Mouse (Mus musculus): ENCODE data around the gene Clptm1l. TPM values are rescaled to one million over a fixed set of nuclear protein-coding genes. Genes with fewer than 3 reads are reported as not detected.

The Clptm1l gene
- polyA plus RNA-seq, 1 experiment from 2014 or later, result 130 TPM

Other genes with a start within 250 kb of the Clptm1l start
- 59.3 and 64.8 TPM in 2 replicates for gene Lpcat1, start 136.8 kb upstream of the Clptm1l start, polyA plus RNA-seq (2016; fragmentation: Nextera tagmentation; extraction: Ambion mirVana)
- 0.08 and 0.14 TPM in 2 replicates for gene Slc6a3, start 67.3 kb upstream of the Clptm1l start, polyA plus RNA-seq (2016; fragmentation: Nextera tagmentation; extraction: Ambion mirVana)
- gene Tert, start 22.9 kb downstream of the Clptm1l start, polyA plus RNA-seq (2016; fragmentation: Nextera tagmentation; extraction: Ambion mirVana), result 10.3 and 13.2 TPM in 2 replicates
- gene Slc6a18, start 74.0 kb downstream of the Clptm1l start, polyA plus RNA-seq (2016; fragmentation: Nextera tagmentation; extraction: Ambion mirVana), result not detected in 2 replicates
- 0.06 TPM in 1 of 2 replicates, not detected in the other for gene Slc6a19, start 100.9 kb downstream of the Clptm1l start, polyA plus RNA-seq (2016; fragmentation: Nextera tagmentation; extraction: Ambion mirVana)
- gene Slc12a7, start 129.1 kb downstream of the Clptm1l start, polyA plus RNA-seq (2016; fragmentation: Nextera tagmentation; extraction: Ambion mirVana), result 40.1 and 40.6 TPM in 2 replicates
- gene Nkd2, start 243.6 kb downstream of the Clptm1l start, polyA plus RNA-seq (2016; fragmentation: Nextera tagmentation; extraction: Ambion mirVana), result 25.2 and 27.7 TPM in 2 replicates